Mouse (Mus musculus): ENCODE results near the gene Ppard.

- TF ChIP-seq GATA1 (IDR thresholded peaks at IDR 0.05; ENCODE audit: low read length): no peak
- no peak for TF ChIP-seq TAL1 (IDR thresholded peaks at IDR 0.05; ENCODE audit: low read length)
These were observed 34.9 kb upstream of the Ppard start for GRCm38 (mm10) chr17:28197646-28198045.

All from erythroblast, embryonic 14.5 days (primary cell).